Mouse (Mus musculus) thymus, adult 2 months (tissue): Measurements from ENCODE around the gene Ssh3.

Source experiments
- CTCF ChIP-seq: fragments of 200-500 bp; IDR thresholded peaks from 2 replicates; pipeline ENCODE4 v1.5.1; 2012; ENCODE audit warnings: mild to moderate bottlenecking, control low read depth, low read length, moderate library complexity, borderline replicate concordance; ENCODE audit not compliant: control insufficient read depth, poor library complexity, insufficient read depth; ENCODE audit errors: extremely low read depth
- POLR2A ChIP-seq: fragments of 200-500 bp; IDR thresholded peaks from 2 replicates; pipeline ENCODE4 v1.6.1; 2012; ENCODE audit warnings: mild to moderate bottlenecking, low read length, control low read depth, moderate library complexity; ENCODE audit not compliant: control insufficient read depth, poor library complexity, insufficient read depth; ENCODE audit errors: extremely low read depth

GRCm38 (mm10) chr19:4295391-4295790 is 26.4 kb upstream of the Ssh3 start:
- no peak for TF ChIP-seq CTCF
- no peak for TF ChIP-seq POLR2A
